Mouse (Mus musculus): ENCODE data around the gene D730048I06Rik. TPM values are rescaled to one million over a fixed set of nuclear protein-coding genes. Genes with fewer than 3 reads are reported as not detected.

D730048I06Rik gene
- not detected for polyA plus RNA-seq (2017; shearing (Covaris generic))

DNA sequence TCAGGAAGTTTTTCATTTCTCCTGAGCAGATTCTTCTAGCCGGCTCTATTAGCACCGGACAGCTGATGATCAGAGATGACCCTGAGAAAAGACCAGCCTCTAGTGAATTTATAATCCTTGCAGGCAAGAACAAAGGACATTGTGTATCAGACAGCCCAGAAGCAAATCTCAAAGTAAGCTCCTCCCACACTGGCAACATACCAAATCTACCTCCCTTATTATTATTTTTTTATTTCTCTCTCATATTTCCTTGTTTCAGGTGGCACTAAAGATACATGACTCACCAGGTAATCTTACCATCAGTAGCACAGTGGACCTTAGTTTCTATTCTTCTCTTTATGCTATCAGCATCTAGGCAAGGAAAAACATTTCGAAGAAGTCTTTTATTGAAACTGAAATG is at the start of gene D730048I06Rik, which contains the start of gene Gm27235:
TSS of gene D730048I06Rik (minus strand) at position 112 of the 400 bp plus-strand sequence.
TSS of gene Gm27235 (minus strand) at position 101 of the 400 bp plus-strand sequence.

DNA sequence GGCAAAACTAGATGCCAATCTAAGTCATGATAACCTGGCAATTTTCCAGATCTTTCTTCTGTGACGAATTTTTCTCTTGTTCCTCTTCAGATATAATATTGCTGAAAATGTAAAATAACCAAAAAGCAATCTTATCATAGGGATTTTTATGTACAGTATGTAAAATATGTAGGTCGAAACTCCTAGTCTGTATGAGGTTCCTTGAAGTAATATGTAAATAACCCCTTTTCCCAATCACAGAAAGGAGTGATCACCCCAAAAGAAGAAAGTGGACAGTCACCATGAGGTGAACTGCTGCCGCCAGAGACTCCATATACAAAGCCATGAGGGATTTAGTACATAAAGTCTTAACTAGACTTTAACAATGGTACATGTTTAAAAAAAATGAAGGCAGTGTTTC is 11.9 kb downstream of the D730048I06Rik start, which contains the start of gene Gm17727:
TSS of gene Gm17727 (minus strand) at position 101 of the 400 bp plus-strand sequence.

DNA sequence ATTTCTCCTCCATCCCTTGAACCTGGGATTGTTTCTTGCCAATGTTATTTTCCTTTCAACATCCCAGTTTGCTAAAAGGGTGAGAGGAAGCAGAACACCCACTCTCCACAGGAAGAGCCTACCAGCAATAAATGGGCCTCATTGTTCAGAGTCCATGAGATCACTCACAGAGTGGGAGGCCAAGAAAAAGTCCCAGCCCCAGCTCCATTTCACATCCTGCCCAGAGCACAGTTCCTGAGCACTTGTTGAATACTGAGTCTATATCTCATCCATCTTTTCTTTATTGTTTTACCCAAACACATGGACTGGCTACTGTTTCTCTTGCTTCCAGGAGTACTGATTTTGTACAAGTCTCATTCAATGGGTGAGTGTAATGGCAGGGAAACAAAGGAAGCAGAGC is 49.2 kb downstream of the D730048I06Rik start, which contains the start of gene Gm17677:
TSS of gene Gm17677 (plus strand) at position 301 of the 400 bp plus-strand sequence.

Other genes with a start within 250 kb of the D730048I06Rik start
- under 1 TPM; 0.05 to 0.12 TPM for gene Ddx25, start 231.6 kb downstream of the D730048I06Rik start, polyA plus RNA-seq (2017; shearing (Covaris generic))
- gene Pus3, start 231.5 kb downstream of the D730048I06Rik start, polyA plus RNA-seq (2017; shearing (Covaris generic)) = 10 to 100 TPM; 30.7 to 48.0 TPM
- under 1 TPM in 1 of 2 experiments, not detected in 1; 0.84 TPM for gene Pate2, start 219.8 kb downstream of the D730048I06Rik start, polyA plus RNA-seq (2017; shearing (Covaris generic))
- gene Hyls1, start 219.7 kb downstream of the D730048I06Rik start, polyA plus RNA-seq (2017; shearing (Covaris generic)) = 1 to 10 TPM; 6.0 to 7.5 TPM
- under 1 TPM in 1 of 2 experiments, not detected in 1; 0.14 TPM for gene Pate4, start 178.2 kb downstream of the D730048I06Rik start, polyA plus RNA-seq (2017; shearing (Covaris generic))
- gene Pate3, start 141.9 kb downstream of the D730048I06Rik start, polyA plus RNA-seq (2017; shearing (Covaris generic)) = under 1 TPM in 1 of 2 experiments, not detected in 1; 0.56 TPM
- 1 to 10 TPM in 1 of 2 experiments, under 1 TPM in 1; 0.10 to 2.0 TPM for gene Pate1, start 102.7 kb downstream of the D730048I06Rik start, polyA plus RNA-seq (2017; shearing (Covaris generic))
- gene Gm17677, start 49.1 kb downstream of the D730048I06Rik start, polyA plus RNA-seq (2017; shearing (Covaris generic)) = not detected
- not detected for gene Gm17727, start 12.0 kb downstream of the D730048I06Rik start, polyA plus RNA-seq (2017; shearing (Covaris generic))
- not detected for gene Gm27235, start within 50 bp of the D730048I06Rik start, polyA plus RNA-seq (2017; shearing (Covaris generic))
- not detected for gene 9230110F15Rik, start 54.0 kb upstream of the D730048I06Rik start, polyA plus RNA-seq (2017; shearing (Covaris generic))
- not detected for gene 9230113P08Rik, start 118.3 kb upstream of the D730048I06Rik start, polyA plus RNA-seq (2017; shearing (Covaris generic))